Mouse (Mus musculus) midbrain, embryonic 13.5 days (tissue): Measurements from ENCODE around the gene 4930404H24Rik. TPM values are rescaled to one million over a fixed set of nuclear protein-coding genes. Genes with fewer than 3 reads are reported as not detected.
"Not testable (repeated sequence)": the region's sequence is repeated elsewhere in the genome, so short reads cannot be mapped to it uniquely, and the experiment has no call there.

Experiments
- ATAC-seq: fragments of 200-750 bp; cut with Nextera tagmentation; 2 replicates; pipeline ENCODE4 v1.8.0; 2017; ENCODE audit warnings: mild to moderate bottlenecking, moderate TSS enrichment, moderate library complexity
- H3K27ac ChIP-seq: fragments of 300-500 bp; sonication (generic); 2 replicates; pipeline ENCODE4 v1.5.1; 2015; ENCODE audit warnings: inconsistent platforms, mild to moderate bottlenecking, moderate library complexity
- H3K27me3 ChIP-seq: fragments of 300-500 bp; sonication (generic); 2 replicates; pipeline ENCODE4 v1.6.1; 2015; ENCODE audit warnings: mild to moderate bottlenecking, inconsistent platforms
- H3K36me3 ChIP-seq: fragments of 300-500 bp; sonication (generic); 2 replicates; pipeline ENCODE4 v1.6.1; 2015; ENCODE audit warnings: mild to moderate bottlenecking, inconsistent platforms
- H3K4me1 ChIP-seq: fragments of 300-500 bp; sonication (generic); replicated peaks from 2 replicates; pipeline ENCODE4 v1.6.1; 2015; ENCODE audit warnings: inconsistent platforms
- H3K4me2 ChIP-seq: fragments of 300-500 bp; sonication (generic); replicated peaks from 2 replicates; pipeline ENCODE4 v1.6.1; 2015; ENCODE audit warnings: moderate library complexity, mild to moderate bottlenecking, inconsistent platforms
- H3K4me3 ChIP-seq: fragments of 300-500 bp; sonication (generic); replicated peaks from 2 replicates; pipeline ENCODE4 v1.5.1; 2015; ENCODE audit warnings: mild to moderate bottlenecking, inconsistent platforms
- H3K9ac ChIP-seq: fragments of 300-500 bp; sonication (generic); replicated peaks from 2 replicates; pipeline ENCODE4 v1.6.1; 2015; ENCODE audit warnings: mild to moderate bottlenecking, inconsistent platforms
- H3K9me3 ChIP-seq: fragments of 300-500 bp; sonication (generic); 2 replicates; pipeline ENCODE4 v1.6.1; 2016; ENCODE audit warnings: mild to moderate bottlenecking, inconsistent platforms
- WGBS: fragments of 180-500 bp; shearing (Covaris S2); methylation state at CpG from one replicate; pipeline ENCODE4 v1.1.7; 2015; 5-methylcytosine and 5-hydroxymethylcytosine counted together
- polyA plus RNA-seq: library from polyadenylated mRNA; unstranded; fragments of >200 nt; fragmentation: Nextera tagmentation; extraction: Ambion mirVana; gene quantifications from 2 replicates; pipeline ENCODE4 v1.2.1, GENCODE M21; 2015

Gene 4930404H24Rik
- polyA plus RNA-seq, 1 experiment from 2014 or later = not detected

GRCm38 (mm10) chr2:153495391-153495790, 2.8 kb downstream of the 4930404H24Rik start:
- peaks cover 70% of the 10 kb centered on the region for H3K4me1 ChIP-seq
- not testable (repeated sequence) for H3K9ac ChIP-seq, H3K36me3 ChIP-seq, ATAC-seq, H3K9me3 ChIP-seq, H3K4me3 ChIP-seq, H3K27ac ChIP-seq, H3K4me2 ChIP-seq
- H3K27me3 ChIP-seq = peaks cover 33% of the 10 kb centered on the region
- 92% methylated on average over 4 of the region's 4 CpGs for WGBS

- 85% methylated on average over 4 of the region's 4 CpGs for WGBS
- H3K4me1 ChIP-seq = peaks cover 67% of the 10 kb centered on the region
- H3K27ac ChIP-seq = no peak overlapping the region; the same call in 1 of the 2 replicates
- H3K36me3 ChIP-seq = no peaks in the 10 kb centered on the region
- no peak overlapping the region for H3K9ac ChIP-seq
- no peaks in the 10 kb centered on the region for H3K9me3 ChIP-seq
- no peak overlapping the region for H3K4me2 ChIP-seq
- peaks cover 37% of the 10 kb centered on the region for H3K27me3 ChIP-seq
- no peak for ATAC-seq
- H3K4me3 ChIP-seq = no peak overlapping the region
Observed at GRCm38 (mm10) chr2:153495818-153496217, 3.2 kb downstream of the 4930404H24Rik start.

- Histone ChIP-seq H3K27me3 (peaks cover 38% of the 10 kb centered on the region), H3K9ac (no peak overlapping the region), H3K4me3 (no peak overlapping the region), H3K36me3 (no peaks in the 10 kb centered on the region), H3K27ac (peak overlapping the region; percentile 68), H3K4me2 (0 out of 2 replicates have a peak overlapping the region, but pooled peaks have one; percentile 5), H3K9me3 (no peaks in the 10 kb centered on the region), H3K4me1 (peaks cover 62% of the 10 kb centered on the region)
- ATAC-seq = no peak
- 88% methylated on average over 6 of the region's 6 CpGs for WGBS
Observed at GRCm38 (mm10) chr2:153496301-153496700, 3.7 kb downstream of the 4930404H24Rik start.

- H3K27me3 ChIP-seq = peaks cover 40% of the 10 kb centered on the region
- H3K9ac ChIP-seq = peak overlapping the region; percentile 40; the same call in 1 of the 2 replicates
- 6% methylated on average over 13 of the region's 13 CpGs for WGBS
- H3K36me3 ChIP-seq = no peaks in the 10 kb centered on the region
- no peak overlapping the region for H3K4me3 ChIP-seq
- 0 out of 2 replicates have a peak overlapping the region, but pooled peaks have one; percentile 5 for H3K4me2 ChIP-seq
- H3K27ac ChIP-seq = peak overlapping the region; percentile 68
- peaks cover 56% of the 10 kb centered on the region for H3K4me1 ChIP-seq
- no peaks in the 10 kb centered on the region for H3K9me3 ChIP-seq
- peak; percentile 31 for ATAC-seq
Observed at GRCm38 (mm10) chr2:153496898-153497297, 4.3 kb downstream of the 4930404H24Rik start.

GRCm38 (mm10) chr2:153499154-153499553, 6.6 kb downstream of the 4930404H24Rik start:
- Histone ChIP-seq H3K36me3 (no peaks in the 10 kb centered on the region), H3K4me1 (peaks cover 39% of the 10 kb centered on the region), H3K9ac (no peak overlapping the region), H3K4me3 (no peak overlapping the region), H3K27me3 (peaks cover 40% of the 10 kb centered on the region), H3K4me2 (no peak overlapping the region), H3K27ac (no peak overlapping the region), H3K9me3 (no peaks in the 10 kb centered on the region)
- 64% methylated on average over 4 of the region's 4 CpGs for WGBS
- ATAC-seq = no peak

GRCm38 (mm10) chr2:153506385-153506784, 13.8 kb downstream of the 4930404H24Rik start:
- Histone ChIP-seq H3K9me3 (no peaks in the 10 kb centered on the region), H3K4me3 (no peak overlapping the region), H3K4me1 (peaks cover 38% of the 10 kb centered on the region)

GRCm38 (mm10) chr2:153507969-153508368, 15.4 kb downstream of the 4930404H24Rik start:
- ATAC-seq = no peak
- H3K4me1 ChIP-seq = peaks cover 54% of the 10 kb centered on the region
- 98% methylated on average over 2 of the region's 2 CpGs for WGBS
- H3K4me3 ChIP-seq = no peak overlapping the region
- H3K4me2 ChIP-seq = no peak overlapping the region
- H3K9me3 ChIP-seq = no peaks in the 10 kb centered on the region
- H3K27ac ChIP-seq = 0 out of 2 replicates have a peak overlapping the region, but pooled peaks have one; percentile 37
- H3K27me3 ChIP-seq = no peaks in the 10 kb centered on the region
- no peak overlapping the region for H3K9ac ChIP-seq
- no peaks in the 10 kb centered on the region for H3K36me3 ChIP-seq

More at GRCm38 (mm10) chr2:153506385-153506784, 13.8 kb downstream of the 4930404H24Rik start:
- Histone ChIP-seq H3K27ac (no peak overlapping the region), H3K9ac (no peak overlapping the region), H3K4me2 (no peak overlapping the region), H3K36me3 (no peaks in the 10 kb centered on the region), H3K27me3 (peaks cover under 1% of the 10 kb centered on the region; the same call in 1 of the 2 replicates)
- WGBS = 86% methylated on average over 5 of the region's 5 CpGs
- no peak for ATAC-seq

GRCm38 (mm10) chr2:153508405-153508804, 15.8 kb downstream of the 4930404H24Rik start:
- H3K4me2 ChIP-seq = no peak overlapping the region
- no peaks in the 10 kb centered on the region for H3K27me3 ChIP-seq
- no peaks in the 10 kb centered on the region for H3K36me3 ChIP-seq
- peaks cover 57% of the 10 kb centered on the region for H3K4me1 ChIP-seq
- 55% methylated on average over 3 of the region's 3 CpGs for WGBS
- ATAC-seq = 0 out of 2 replicates have a peak, but pooled peaks have one; percentile 9
- H3K9me3 ChIP-seq = no peaks in the 10 kb centered on the region
- no peak overlapping the region for H3K9ac ChIP-seq
- 0 out of 2 replicates have a peak overlapping the region, but pooled peaks have one; percentile 37 for H3K27ac ChIP-seq
- no peak overlapping the region for H3K4me3 ChIP-seq

- H3K27ac ChIP-seq = peak overlapping the region; percentile 86
- H3K4me1 ChIP-seq = peaks cover 54% of the 10 kb centered on the region
- no peaks in the 10 kb centered on the region for H3K36me3 ChIP-seq
- H3K4me3 ChIP-seq = no peak overlapping the region
- no peaks in the 10 kb centered on the region for H3K9me3 ChIP-seq
- H3K9ac ChIP-seq = peak overlapping the region; percentile 51
- H3K27me3 ChIP-seq = no peaks in the 10 kb centered on the region
- ATAC-seq = peak; percentile 77
- peak overlapping the region; percentile 28 for H3K4me2 ChIP-seq
- WGBS = 9% methylated on average over 18 of the region's 18 CpGs
Observed at GRCm38 (mm10) chr2:153509211-153510029, 16.8 kb downstream of the 4930404H24Rik start.

- H3K9me3 ChIP-seq = no peaks in the 10 kb centered on the region
- ATAC-seq = no peak
- no peak overlapping the region for H3K4me3 ChIP-seq
- WGBS = 77% methylated on average over 8 of the region's 8 CpGs
- no peaks in the 10 kb centered on the region for H3K36me3 ChIP-seq
- H3K9ac ChIP-seq = no peak overlapping the region
- peak overlapping the region; percentile 86 for H3K27ac ChIP-seq
- no peak overlapping the region for H3K4me2 ChIP-seq
- peaks cover 52% of the 10 kb centered on the region for H3K4me1 ChIP-seq
- H3K27me3 ChIP-seq = no peaks in the 10 kb centered on the region
Observed at GRCm38 (mm10) chr2:153510136-153510535, 17.5 kb downstream of the 4930404H24Rik start.

GRCm38 (mm10) chr2:153511562-153511961, 19.0 kb downstream of the 4930404H24Rik start:
- no peak overlapping the region for H3K4me2 ChIP-seq
- no peaks in the 10 kb centered on the region for H3K36me3 ChIP-seq
- H3K27me3 ChIP-seq = no peaks in the 10 kb centered on the region
- H3K9me3 ChIP-seq = no peaks in the 10 kb centered on the region
- no peak overlapping the region for H3K4me3 ChIP-seq
- H3K9ac ChIP-seq = 0 out of 2 replicates have a peak overlapping the region, but pooled peaks have one; percentile 4
- peaks cover 59% of the 10 kb centered on the region for H3K4me1 ChIP-seq
- no peak overlapping the region for H3K27ac ChIP-seq
- peak; percentile 22; the same call in 1 of the 2 replicates for ATAC-seq
- WGBS = 49% methylated on average over 6 of the region's 6 CpGs
